ENCODE assay signal across 8 mouse cellular contexts in genomic region chr8:3450670-3451069, GRCm38 (mm10). TPM values are rescaled to one million over a fixed set of nuclear protein-coding genes. Genes with fewer than 3 reads are reported as not detected.
DNase-seq lines count a peak whose midpoint lies in the region; ATAC-seq lines count a peak whose summit lies in the region.

No protein-coding gene starts in this region.

- no peak overlapping the region for H3K27ac ChIP-seq in forebrain, embryonic 13.5 days
- H3K27ac ChIP-seq in midbrain, embryonic 10.5 days (replicated peaks), result no peak overlapping the region

- intact Hi-C loops in left cerebral cortex, postnatal 14 days (cut with DNase I), result loop anchor here (10.0 kb wide), 1 partner anchor 96 kb away; the partner anchor contains the start of gene A430078G23Rik

- peak; percentile 42 to 45 for DNase-seq in left cerebral cortex, postnatal 14 days (ENCODE audit: low spot score in 2 of 2)
- no peak for DNase-seq in left cerebral cortex, adult 9 months (ENCODE audit: low spot score in 2 of 2)
- DNase-seq in MEL-GATA-1-ER (ENCODE audit: extremely low read depth, low read depth), result peak; percentile 21
- DNase-seq in kidney, postnatal 36 days, result peak; percentile 19 to 77
- peak; percentile 51 for DNase-seq in midbrain, embryonic 10.5 days (ENCODE audit: low spot score)
- peak; percentile 61 for DNase-seq in thymus, postnatal 0 days (ENCODE audit: low spot score)

- no peak overlapping the region for H3K4me2 ChIP-seq in forebrain, embryonic 13.5 days

- H3K4me1 ChIP-seq in forebrain, embryonic 13.5 days, result no peaks in the 10 kb centered on the region
- H3K4me1 ChIP-seq in midbrain, embryonic 10.5 days, result no peaks in the 10 kb centered on the region

- peaks cover 94% of the 10 kb centered on the region for H3K36me3 ChIP-seq in forebrain, embryonic 13.5 days (ENCODE audit: poor library complexity, severe bottlenecking)
- peaks cover 91% of the 10 kb centered on the region for H3K36me3 ChIP-seq in midbrain, embryonic 10.5 days

- H3K9ac ChIP-seq in forebrain, embryonic 13.5 days, result no peak overlapping the region

- WGBS in forebrain, embryonic 13.5 days, result 29% methylated on average over 5 of the region's 5 CpGs
- WGBS in midbrain, embryonic 10.5 days, result 36% methylated on average over 5 of the region's 5 CpGs

- H3K4me3 ChIP-seq in forebrain, embryonic 13.5 days, result no peak overlapping the region
- no peak overlapping the region for H3K4me3 ChIP-seq in midbrain, embryonic 10.5 days

- H3K27me3 ChIP-seq in forebrain, embryonic 13.5 days, result no peaks in the 10 kb centered on the region
- no peaks in the 10 kb centered on the region for H3K27me3 ChIP-seq in midbrain, embryonic 10.5 days (ENCODE audit: low read depth, poor library complexity, severe bottlenecking)

- H3K9me3 ChIP-seq in forebrain, embryonic 13.5 days (replicated peaks), result no peaks in the 10 kb centered on the region
- no peaks in the 10 kb centered on the region for H3K9me3 ChIP-seq in midbrain, embryonic 10.5 days (replicated peaks)

- ATAC-seq in cerebellum, adult (ENCODE audit: insufficient number of reproducible peaks, low FRiP score, low TSS enrichment), result peak; percentile 54; the same call in 1 of the 2 replicates
- peak; percentile 39; the same call in 1 of the 2 replicates for ATAC-seq in forebrain, embryonic 13.5 days

RNA-seq across cellular contexts. Expression of gene Pex11g, which starts 16.8 kb away (rescaled TPM):
- total RNA-seq in left cerebral cortex, postnatal 14 days (2021), result 1 to 10 TPM in 1 of 2 experiments, under 1 TPM in 1; 0.74 to 1.2 TPM
- 3.9 and 4.8 TPM in 2 replicates for polyA plus RNA-seq in forebrain, embryonic 13.5 days (2015; fragmentation: Nextera tagmentation; extraction: Ambion mirVana)
- 4.5 and 4.8 TPM in 2 replicates for polyA plus RNA-seq in midbrain, embryonic 10.5 days (2016; fragmentation: Nextera tagmentation; extraction: Ambion mirVana)
- polyA plus RNA-seq in thymus, postnatal 0 days (2015; fragmentation: Nextera tagmentation; extraction: Ambion mirVana), result 2.6 and 3.0 TPM in 2 replicates

RNA-seq across cellular contexts. Expression of gene Tex45, which starts 20.0 kb away (rescaled TPM):
- total RNA-seq in left cerebral cortex, postnatal 14 days (2021), result under 1 TPM; 0.21 to 0.53 TPM
- 0.10 TPM in 1 of 2 replicates, not detected in the other for polyA plus RNA-seq in forebrain, embryonic 13.5 days (2015; fragmentation: Nextera tagmentation; extraction: Ambion mirVana)
- not detected in 2 replicates for polyA plus RNA-seq in midbrain, embryonic 10.5 days (2016; fragmentation: Nextera tagmentation; extraction: Ambion mirVana)
- 0.10 TPM in 1 of 2 replicates, not detected in the other for polyA plus RNA-seq in thymus, postnatal 0 days (2015; fragmentation: Nextera tagmentation; extraction: Ambion mirVana)

RNA-seq across cellular contexts. Expression of gene Zfp358, which starts 42.3 kb away (rescaled TPM):
- total RNA-seq in left cerebral cortex, postnatal 14 days (2021), result 10 to 100 TPM; 25.3 to 26.4 TPM
- 67.2 and 72.0 TPM in 2 replicates for polyA plus RNA-seq in forebrain, embryonic 13.5 days (2015; fragmentation: Nextera tagmentation; extraction: Ambion mirVana)
- polyA plus RNA-seq in midbrain, embryonic 10.5 days (2016; fragmentation: Nextera tagmentation; extraction: Ambion mirVana), result 69.4 and 80.0 TPM in 2 replicates
- 21.4 and 23.0 TPM in 2 replicates for polyA plus RNA-seq in thymus, postnatal 0 days (2015; fragmentation: Nextera tagmentation; extraction: Ambion mirVana)

RNA-seq across cellular contexts. Expression of gene Mcoln1, which starts 49.6 kb away (rescaled TPM):
- total RNA-seq in left cerebral cortex, postnatal 14 days (2021), result 10 to 100 TPM; 79.9 to 81.5 TPM
- polyA plus RNA-seq in forebrain, embryonic 13.5 days (2015; fragmentation: Nextera tagmentation; extraction: Ambion mirVana), result 68.5 and 68.7 TPM in 2 replicates
- polyA plus RNA-seq in midbrain, embryonic 10.5 days (2016; fragmentation: Nextera tagmentation; extraction: Ambion mirVana), result 62.0 and 69.6 TPM in 2 replicates
- polyA plus RNA-seq in thymus, postnatal 0 days (2015; fragmentation: Nextera tagmentation; extraction: Ambion mirVana), result 28.4 and 32.3 TPM in 2 replicates

RNA-seq across cellular contexts. Expression of gene Arhgef18, which starts 57.9 kb away (rescaled TPM):
- 10 to 100 TPM; 38.1 to 40.7 TPM for total RNA-seq in left cerebral cortex, postnatal 14 days (2021)
- 11.1 and 11.7 TPM in 2 replicates for polyA plus RNA-seq in forebrain, embryonic 13.5 days (2015; fragmentation: Nextera tagmentation; extraction: Ambion mirVana)
- 10.3 and 11.8 TPM in 2 replicates for polyA plus RNA-seq in midbrain, embryonic 10.5 days (2016; fragmentation: Nextera tagmentation; extraction: Ambion mirVana)
- 7.3 and 9.2 TPM in 2 replicates for polyA plus RNA-seq in thymus, postnatal 0 days (2015; fragmentation: Nextera tagmentation; extraction: Ambion mirVana)

Comparison
In these comparisons a context has a peak if more than half of its experiments do, and no peak if none do; other contexts are left out.
1. DNase-seq: peak in left cerebral cortex, postnatal 14 days (2 of 2), MEL-GATA-1-ER (single experiment), kidney, postnatal 36 days (2 of 2), midbrain, embryonic 10.5 days (single experiment) and thymus, postnatal 0 days (single experiment); none in left cerebral cortex, adult 9 months (0 of 2).